Mouse (Mus musculus): Measurements from ENCODE around the gene Mmp14. TPM values are rescaled to one million over a fixed set of nuclear protein-coding genes. Genes with fewer than 3 reads are reported as not detected.

Mmp14 gene
- polyA plus RNA-seq, 1 experiment = 0.18 TPM

GRCm38 (mm10) chr14:54492345-54493131 is 61.1 kb downstream of the Mmp14 start:
- Histone ChIP-seq H3K4me1 (ENCODE audit: control insufficient read depth) (no peaks in the 10 kb centered on the region; the same call in 1 of the 2 replicates), H3K36me3 (ENCODE audit: control insufficient read depth) (no peaks in the 10 kb centered on the region), H3K4me3 (replicated peaks) (no peak overlapping the region), H3K9me3 (ENCODE audit: control insufficient read depth, low read length) (no peaks in the 10 kb centered on the region), H3K27me3 (ENCODE audit: control insufficient read depth) (no peaks in the 10 kb centered on the region)
- TF ChIP-seq GATA1 (IDR thresholded peaks at IDR 0.05; ENCODE audit: low read length) = no peak
- no peak for TF ChIP-seq TAL1 (IDR thresholded peaks at IDR 0.05; ENCODE audit: low read length)

DNA sequence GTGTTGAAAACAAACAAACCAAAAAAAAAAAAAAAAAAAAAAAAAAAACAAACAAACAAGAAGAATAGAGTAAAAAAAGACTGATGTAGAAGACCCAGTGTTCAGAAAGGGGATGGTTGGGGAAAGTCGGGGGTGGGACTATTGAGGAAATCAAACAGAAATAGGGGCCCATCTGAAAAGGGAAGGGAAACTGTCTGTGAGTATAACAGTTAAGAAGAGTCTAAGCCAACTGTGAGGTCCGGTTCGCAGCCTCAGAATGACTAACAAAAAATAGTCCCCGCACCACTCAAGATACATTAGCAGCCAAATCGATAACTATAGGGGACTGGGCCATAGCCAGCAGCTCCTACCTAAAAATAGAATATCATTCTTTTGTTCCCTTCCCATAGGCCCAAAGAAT is 61.8 kb downstream of the Mmp14 start:
- Histone ChIP-seq H3K9me3 (ENCODE audit: control insufficient read depth, low read length) (no peaks in the 10 kb centered on the region), H3K4me1 (ENCODE audit: control insufficient read depth) (no peaks in the 10 kb centered on the region; the same call in 1 of the 2 replicates), H3K27me3 (ENCODE audit: control insufficient read depth) (no peaks in the 10 kb centered on the region), H3K36me3 (ENCODE audit: control insufficient read depth) (no peaks in the 10 kb centered on the region), H3K4me3 (replicated peaks) (no peak overlapping the region)
- TF ChIP-seq TAL1 (IDR thresholded peaks at IDR 0.05; ENCODE audit: low read length) (no peak), GATA1 (IDR thresholded peaks at IDR 0.05; ENCODE audit: low read length) (no peak)

- H3K4me3 ChIP-seq (replicated peaks) = no peak overlapping the region
- no peaks in the 10 kb centered on the region for H3K27me3 ChIP-seq (ENCODE audit: control insufficient read depth)
- TF ChIP-seq TAL1 (IDR thresholded peaks at IDR 0.05; ENCODE audit: low read length) (no peak), GATA1 (IDR thresholded peaks at IDR 0.05; ENCODE audit: low read length) (no peak)
- H3K9me3 ChIP-seq (ENCODE audit: control insufficient read depth, low read length) = no peaks in the 10 kb centered on the region
- H3K36me3 ChIP-seq (ENCODE audit: control insufficient read depth) = no peaks in the 10 kb centered on the region
- H3K4me1 ChIP-seq (ENCODE audit: control insufficient read depth) = no peaks in the 10 kb centered on the region; the same call in 1 of the 2 replicates
These were observed 62.8 kb downstream of the Mmp14 start for GRCm38 (mm10) chr14:54494234-54494633.

Other genes starting within 250 kb of the Mmp14 start
- 4.2 and 4.4 TPM in 2 replicates for gene Dad1, start 177.5 kb upstream of the Mmp14 start, polyA plus RNA-seq (2012)
- gene Abhd4, start 177.4 kb upstream of the Mmp14 start, polyA plus RNA-seq (2012) = 1.3 and 2.5 TPM in 2 replicates
- not detected in 2 replicates for gene Olfr49, start 146.7 kb upstream of the Mmp14 start, polyA plus RNA-seq (2012)
- gene Oxa1l, start 70.8 kb upstream of the Mmp14 start, polyA plus RNA-seq (2012) = 5.6 and 6.8 TPM in 2 replicates
- gene Slc7a7, start 13.8 kb upstream of the Mmp14 start, polyA plus RNA-seq (2012) = 0.06 TPM in 1 of 2 replicates, not detected in the other
- 62.3 and 63.5 TPM in 2 replicates for gene Mrpl52, start 4.7 kb upstream of the Mmp14 start, polyA plus RNA-seq (2012)
- gene Lrp10, start 32.5 kb downstream of the Mmp14 start, polyA plus RNA-seq (2012) = 15.3 and 15.9 TPM in 2 replicates
- gene Rem2, start 44.5 kb downstream of the Mmp14 start, polyA plus RNA-seq (2012) = not detected in 2 replicates
- gene Prmt5, start 85.9 kb downstream of the Mmp14 start, polyA plus RNA-seq (2012) = 4.4 and 4.8 TPM in 2 replicates
- 10.0 and 11.7 TPM in 2 replicates for gene Haus4, start 123.0 kb downstream of the Mmp14 start, polyA plus RNA-seq (2012)
- not detected in 2 replicates for gene Ajuba, start 145.9 kb downstream of the Mmp14 start, polyA plus RNA-seq (2012)
- 0.94 and 1.5 TPM in 2 replicates for gene 4931414P19Rik, start 174.4 kb downstream of the Mmp14 start, polyA plus RNA-seq (2012)
- gene Psmb5, start 186.4 kb downstream of the Mmp14 start, polyA plus RNA-seq (2012) = 17.6 and 21.7 TPM in 2 replicates
- gene Psmb11, start 189.8 kb downstream of the Mmp14 start, polyA plus RNA-seq (2012) = not detected in 2 replicates
- gene Gm17606, start 209.3 kb downstream of the Mmp14 start, polyA plus RNA-seq (2012) = not detected in 2 replicates
- gene Cdh24, start 209.8 kb downstream of the Mmp14 start, polyA plus RNA-seq (2012) = 0.46 and 0.60 TPM in 2 replicates

Data from erythroblast, embryonic 14.5 days (primary cell).